Mouse (Mus musculus) ES-CJ7 (cell line): ENCODE results near the gene Kif26b.

Experiments
- DNase-seq: peaks from one replicate; pipeline ENCODE4 v3.0.0; 2011; ENCODE audit warnings: low read depth, low spot score

Kif26b gene

DNA sequence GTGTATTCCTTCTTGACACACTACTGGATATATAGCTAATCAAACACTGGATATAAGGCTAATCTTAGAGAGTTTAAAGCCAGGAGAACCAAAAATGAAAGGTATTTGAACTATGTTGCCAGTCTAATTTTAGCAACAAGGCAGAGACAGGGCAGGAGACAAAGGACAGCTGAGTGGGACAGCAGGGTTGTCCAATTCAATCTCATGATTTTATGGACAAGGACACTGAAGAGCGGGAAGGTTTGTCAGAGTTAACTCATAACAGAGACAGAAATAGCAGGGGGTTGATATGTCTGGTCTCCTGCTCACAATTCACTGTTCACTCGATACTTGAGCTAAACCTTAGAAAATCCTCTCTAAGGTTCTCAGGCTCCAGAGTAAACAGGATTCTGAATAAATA, 187.5 kb downstream of the Kif26b start:
- DNase-seq = no peak

DNA sequence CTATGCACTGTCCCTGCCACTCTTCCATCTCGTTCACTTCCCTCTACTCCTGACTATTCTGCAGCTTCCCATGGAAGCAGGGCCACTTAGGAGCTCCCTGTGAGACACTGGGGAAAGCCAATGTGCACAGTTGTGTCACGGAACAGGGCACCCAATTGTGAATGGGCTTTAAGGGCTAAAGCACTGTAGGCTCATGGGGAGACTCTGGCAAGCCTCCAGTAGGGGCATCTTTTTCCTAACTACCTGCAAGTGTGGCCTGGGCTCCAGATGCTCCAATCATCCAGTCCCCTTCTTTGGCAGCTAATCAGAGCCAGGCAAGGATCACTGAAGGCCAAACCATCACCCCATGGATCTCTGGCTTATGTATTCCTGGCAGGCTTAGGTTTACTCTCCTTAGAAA, 191.9 kb downstream of the Kif26b start:
- DNase-seq = no peak

DNA sequence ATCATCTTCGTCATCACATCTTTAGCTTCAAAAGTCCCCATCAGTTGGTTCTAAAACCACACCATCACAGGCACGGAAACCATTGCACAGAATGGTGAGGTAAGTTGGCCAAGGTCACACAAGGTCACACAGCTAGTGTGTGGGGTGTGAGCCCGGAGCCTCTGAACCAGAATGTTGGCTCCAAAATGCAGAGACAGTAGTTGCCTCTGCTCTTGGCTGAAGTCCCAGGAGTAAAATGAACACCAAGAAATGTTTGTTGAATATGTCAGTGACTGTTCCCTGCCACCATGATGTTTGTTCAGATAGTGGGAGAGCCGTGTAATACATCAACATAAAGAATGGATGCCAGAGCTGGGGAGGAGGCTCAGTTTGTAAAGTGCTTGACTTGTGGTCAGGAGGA, 193.9 kb downstream of the Kif26b start:
- no peak for DNase-seq

DNA sequence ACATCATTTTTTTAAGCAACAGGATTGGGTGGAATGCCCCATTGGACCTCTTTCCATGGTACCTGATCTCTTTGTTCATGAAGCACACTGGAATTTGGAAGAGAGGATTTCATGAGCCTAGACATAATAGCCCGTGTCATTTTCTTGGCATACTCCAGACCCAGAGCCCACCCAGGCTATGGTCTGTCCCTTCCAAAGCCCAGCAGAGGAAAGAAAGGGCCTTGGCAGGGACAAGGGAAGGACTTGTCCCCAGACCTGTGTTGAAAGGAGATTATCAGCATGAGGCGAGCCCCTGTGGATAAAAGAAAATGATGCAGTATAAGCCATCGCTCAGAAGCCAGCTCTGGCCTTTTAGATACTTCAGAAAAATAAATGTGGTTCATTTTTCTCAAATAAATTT, 196.6 kb downstream of the Kif26b start:
- no peak for DNase-seq

DNA sequence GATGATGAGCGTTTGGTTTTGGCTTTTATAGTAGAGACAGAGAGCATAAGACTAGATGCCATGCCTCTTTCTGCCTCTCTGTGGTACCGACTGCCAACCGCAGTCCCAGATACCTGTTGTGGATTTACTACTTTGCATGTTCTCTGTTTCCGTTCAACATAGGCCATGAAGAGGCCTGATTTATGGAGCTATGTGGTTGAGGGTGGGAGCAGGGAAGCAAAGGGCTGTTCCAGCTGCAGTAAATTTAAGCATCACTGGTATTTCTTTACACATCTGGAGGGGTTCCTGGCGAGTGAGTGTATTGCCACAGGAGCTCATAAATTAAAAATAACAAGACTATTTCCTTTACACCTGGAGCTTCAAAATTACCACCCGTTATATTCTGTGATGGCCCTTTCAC, 199.3 kb downstream of the Kif26b start:
- no peak for DNase-seq

DNA sequence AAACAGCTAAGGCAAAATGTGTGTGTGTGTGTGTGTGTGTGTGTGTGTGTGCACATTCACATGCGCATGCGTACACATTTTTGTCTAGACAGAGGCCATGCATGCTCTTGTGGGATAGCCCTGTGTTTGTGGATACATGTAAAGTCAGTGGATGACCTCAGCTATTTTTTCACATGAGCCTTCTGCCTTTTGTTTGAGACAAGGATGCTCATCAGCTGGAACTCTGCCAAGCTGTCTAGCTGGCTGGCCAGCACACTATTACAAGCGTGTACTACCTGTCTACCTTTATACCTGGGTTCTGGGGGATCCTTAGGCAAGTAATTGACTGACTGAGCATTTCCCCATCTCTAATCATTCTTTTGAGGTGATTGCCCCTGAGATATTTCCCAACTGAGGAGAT, 201.3 kb downstream of the Kif26b start:
- no peak for DNase-seq

DNA sequence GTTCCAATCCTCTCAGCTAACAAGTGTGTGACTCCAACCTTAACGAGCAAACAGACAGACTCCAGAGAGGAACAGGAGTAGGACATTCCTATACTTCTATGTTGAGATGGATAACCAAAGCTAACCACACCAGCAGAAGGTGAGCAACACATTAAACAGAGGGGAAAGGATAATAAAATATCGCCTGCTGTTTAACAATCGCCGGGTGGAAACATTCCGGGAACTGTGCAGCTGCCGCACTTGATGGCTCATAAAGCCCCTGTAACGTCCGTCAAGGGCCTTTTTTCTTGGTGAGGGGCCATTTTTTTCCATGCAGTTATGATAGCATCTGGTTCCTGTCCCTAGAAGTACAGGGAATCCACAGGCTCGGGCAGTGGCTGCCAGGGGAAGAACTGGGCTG, 204.1 kb downstream of the Kif26b start:
- DNase-seq = no peak

DNA sequence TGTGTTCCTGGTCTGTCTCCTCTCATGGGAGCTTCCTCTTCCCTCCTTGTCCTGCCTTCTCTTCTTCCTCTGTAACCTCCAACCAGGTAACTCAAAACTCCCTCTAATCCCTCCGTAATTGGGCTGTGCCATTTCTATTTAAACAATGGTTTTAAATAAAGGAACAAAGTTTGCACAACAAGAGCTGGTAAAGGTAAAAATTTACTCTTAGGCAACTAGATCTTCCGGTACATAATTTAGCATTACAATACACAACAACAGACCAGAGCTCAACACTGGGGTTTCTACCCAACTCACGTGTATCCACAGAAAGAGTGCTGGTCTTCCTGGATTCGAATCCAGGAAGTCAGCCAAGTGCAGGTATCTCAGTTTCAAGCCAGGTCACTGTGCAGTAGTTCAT, 205.7 kb downstream of the Kif26b start:
- DNase-seq = peak; percentile 77

DNA sequence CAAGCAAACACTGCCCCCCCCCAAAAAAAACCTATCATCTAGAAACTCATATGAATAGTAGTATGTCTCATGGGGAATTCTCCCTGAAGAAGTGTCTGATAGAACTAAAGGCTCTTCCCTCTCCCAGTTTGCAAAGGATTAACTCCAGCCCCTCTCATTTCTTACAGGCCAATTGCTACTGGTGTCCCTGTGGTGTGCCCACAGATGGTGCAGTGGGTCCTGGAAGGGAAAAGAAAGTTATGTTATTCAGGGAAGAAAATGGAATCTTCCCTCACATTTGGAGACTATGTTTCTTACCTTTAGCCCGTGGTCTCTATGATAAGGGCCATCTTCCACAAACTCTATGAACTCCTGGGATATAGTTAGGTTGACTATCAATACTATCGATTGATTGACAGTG, 208.0 kb downstream of the Kif26b start:
- DNase-seq = no peak

DNA sequence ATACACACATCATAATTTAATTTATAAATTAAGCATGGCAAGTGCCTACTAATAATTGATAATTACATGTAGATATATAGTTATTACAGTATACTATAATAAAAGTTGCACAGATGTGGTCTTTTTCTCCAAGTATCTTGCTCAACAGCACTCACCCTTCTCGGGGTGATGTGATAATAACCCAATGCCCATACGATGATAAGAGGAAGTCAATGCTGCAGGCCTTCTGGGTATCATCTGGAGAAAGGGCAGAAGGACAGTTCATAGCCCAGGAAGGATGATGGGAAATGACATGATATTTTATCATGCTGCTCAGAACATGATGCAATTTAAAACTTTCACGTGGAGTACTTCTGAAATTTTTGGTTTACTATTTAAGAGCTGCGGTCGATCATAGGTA, 214.9 kb downstream of the Kif26b start:
- DNase-seq = no peak

DNA sequence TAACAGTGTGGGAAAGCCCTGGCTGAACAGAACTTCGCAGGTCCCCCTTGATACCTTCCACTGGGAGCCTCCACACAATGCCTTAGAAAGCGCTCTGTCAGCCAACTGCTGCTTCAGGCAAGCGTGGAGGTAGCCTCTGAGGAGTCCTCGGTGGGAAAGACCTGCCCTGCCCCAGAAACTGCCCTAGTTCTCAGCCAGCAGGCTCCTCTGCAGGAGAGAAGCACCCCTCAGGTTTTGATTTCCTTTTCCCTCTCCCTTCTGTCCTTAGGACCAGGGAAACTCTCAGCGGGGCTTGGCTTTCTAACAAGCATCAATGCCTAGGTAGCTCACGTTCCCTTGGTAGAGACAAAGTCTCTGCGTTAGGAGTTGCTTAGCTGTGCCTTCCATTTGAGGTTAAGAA, 215.6 kb downstream of the Kif26b start:
- DNase-seq = no peak

DNA sequence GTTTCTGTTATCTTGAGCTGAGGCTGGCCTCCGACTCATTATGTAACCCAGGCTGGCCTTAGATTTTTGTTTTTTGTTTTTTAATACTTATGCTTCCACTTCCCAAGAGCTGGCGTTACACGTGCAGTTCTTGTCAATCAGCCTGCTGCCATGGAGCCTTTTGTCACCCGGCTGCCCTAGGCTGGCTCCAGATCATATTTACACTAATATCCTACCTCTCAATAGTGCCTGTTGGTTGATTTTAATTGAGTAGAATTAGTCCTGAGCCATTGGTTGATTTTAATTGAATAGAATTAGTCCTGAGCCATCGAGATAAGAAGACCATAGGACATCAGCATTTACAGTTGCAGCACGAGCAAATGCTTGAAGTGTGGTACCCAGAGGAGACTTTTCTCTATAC, 216.0 kb downstream of the Kif26b start:
- DNase-seq = no peak

DNA sequence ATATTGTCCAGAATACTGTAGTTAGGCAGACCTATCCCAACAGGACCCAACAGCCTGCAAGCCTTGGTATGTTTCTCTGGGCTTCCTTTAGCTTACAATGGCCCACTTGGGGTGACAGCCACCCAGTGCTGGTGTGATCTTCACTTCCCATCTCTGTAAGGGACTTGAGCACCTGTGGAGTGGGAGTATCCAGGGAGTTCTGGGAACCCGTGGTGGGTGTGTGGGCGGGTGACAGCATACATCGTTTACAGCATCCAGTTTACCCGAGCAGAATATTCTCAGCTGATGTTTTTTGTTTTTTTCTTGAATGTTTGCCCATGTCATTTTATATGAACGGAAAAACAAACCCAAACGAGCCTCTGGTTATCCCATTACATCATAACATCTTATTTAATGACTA, 216.5 kb downstream of the Kif26b start:
- DNase-seq = no peak

DNA sequence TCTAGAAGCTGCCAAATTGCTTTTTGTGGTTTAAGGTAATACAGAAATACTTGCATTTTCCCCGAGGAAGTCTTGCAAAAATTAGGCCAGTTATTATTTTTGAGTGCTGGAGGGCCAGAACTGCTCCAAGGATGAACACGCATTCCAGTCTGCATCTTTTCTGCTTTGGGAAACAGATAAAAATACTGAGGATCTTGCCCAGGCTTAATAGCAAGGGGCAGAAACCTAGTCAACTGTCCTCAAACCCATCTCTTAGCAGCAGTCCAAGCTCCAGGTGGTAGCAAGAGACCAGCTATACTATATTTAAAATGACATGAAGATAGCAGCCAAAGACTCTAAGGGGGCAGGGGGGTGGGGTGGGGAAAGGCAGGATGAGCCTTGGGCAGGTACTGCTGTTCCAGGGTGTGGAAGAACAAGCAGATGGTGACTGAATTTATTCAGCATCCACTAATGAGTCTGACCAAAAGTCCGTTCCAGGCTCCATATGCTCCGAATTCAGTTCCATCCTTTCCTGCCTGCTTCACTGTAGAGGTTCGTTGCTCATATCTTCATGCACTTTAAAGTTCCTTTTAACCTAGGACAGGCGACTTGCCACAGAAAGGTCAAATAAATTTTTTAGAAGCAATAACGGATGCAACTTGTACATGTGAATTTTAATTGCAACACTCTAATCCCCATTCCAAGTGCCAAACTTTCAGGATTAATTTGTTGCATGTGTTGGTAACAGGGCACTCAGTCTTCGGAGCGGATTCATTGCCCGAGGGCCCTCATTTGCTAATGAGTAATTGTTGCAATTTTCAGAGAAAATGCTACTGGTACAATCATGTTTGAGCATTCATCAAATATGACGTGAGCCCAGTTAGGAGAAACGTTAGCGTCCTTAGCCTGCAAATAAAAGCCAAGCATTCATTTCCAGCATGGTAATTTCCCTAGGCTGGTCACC, 218.6 kb downstream of the Kif26b start:
- no peak for DNase-seq

DNA sequence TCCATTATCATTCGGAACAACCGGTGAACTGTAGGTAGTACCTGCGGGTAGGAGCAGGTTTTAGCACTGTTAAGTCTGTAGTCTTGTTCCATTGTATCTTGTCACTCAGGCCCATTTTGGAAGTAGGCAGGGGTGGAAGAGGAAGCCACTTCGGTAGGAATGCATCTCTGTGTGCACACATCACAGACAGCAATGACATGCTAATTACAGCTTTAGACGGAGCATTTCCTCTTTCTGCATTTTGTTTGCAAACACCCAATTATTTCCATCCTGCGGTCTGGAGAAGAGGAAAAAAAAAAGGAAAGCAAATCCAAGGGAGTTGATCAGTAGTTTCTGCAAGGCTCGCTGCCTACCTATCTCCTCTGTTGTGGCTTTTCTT, 219.3 kb downstream of the Kif26b start:
- DNase-seq = peak; percentile 44

DNA sequence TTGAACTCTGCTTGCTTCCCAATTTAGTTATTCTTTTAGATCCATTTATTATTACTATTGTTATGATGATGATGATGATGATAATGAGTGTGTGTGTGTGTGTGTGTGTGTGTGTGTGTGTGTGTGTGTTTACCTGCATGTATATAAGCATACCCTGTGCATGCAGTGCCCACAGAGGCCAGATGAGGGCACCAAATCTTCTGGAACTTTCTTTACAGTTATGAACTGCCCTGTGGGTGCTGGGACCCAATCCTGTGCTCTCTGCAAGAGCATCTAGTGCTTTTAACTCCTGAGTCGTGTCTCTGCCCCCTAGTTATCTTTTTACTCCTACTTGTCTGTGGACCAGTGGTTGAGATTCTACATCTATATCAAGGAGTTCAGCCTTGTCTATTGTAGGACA, 219.7 kb downstream of the Kif26b start:
- peak; percentile 52 for DNase-seq

DNA sequence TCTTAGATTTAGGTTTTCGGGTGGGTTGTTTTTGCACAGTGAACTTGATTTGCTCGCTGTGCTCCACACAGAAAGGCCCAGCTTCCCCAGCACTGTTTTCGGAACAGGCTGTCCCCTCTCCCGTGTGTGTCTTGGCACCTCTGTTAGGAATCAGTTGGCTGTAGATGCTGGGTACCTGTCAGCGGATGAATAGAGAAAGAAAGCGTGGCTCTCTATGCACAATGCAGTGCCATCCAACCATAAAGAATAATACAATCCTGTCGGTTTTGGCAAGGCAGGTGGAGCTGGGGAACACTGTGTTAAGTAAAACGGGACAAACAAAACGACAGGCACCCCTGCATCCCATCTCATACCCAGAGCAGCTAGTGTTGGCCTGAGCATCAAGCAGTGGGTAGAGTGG, 220.9 kb downstream of the Kif26b start:
- no peak for DNase-seq

DNA sequence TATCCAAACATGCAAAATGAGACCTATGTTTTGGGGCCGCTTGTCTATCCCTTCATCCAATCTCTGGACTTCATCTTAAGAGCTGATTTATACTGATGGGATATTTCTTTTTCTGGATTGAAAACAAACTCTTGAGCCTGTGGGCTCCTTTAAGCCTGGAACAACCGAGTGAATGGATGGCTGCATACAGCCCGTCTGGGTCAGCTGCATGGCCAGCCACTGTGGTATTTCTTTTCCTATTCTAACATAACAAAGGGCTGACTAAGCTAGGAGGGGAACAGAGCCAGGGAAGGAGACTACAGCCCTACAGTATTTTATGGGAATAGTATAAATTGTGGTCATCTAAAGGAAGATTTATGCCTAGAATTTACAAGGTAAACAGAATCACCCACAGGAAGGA, 229.5 kb downstream of the Kif26b start:
- DNase-seq = no peak

DNA sequence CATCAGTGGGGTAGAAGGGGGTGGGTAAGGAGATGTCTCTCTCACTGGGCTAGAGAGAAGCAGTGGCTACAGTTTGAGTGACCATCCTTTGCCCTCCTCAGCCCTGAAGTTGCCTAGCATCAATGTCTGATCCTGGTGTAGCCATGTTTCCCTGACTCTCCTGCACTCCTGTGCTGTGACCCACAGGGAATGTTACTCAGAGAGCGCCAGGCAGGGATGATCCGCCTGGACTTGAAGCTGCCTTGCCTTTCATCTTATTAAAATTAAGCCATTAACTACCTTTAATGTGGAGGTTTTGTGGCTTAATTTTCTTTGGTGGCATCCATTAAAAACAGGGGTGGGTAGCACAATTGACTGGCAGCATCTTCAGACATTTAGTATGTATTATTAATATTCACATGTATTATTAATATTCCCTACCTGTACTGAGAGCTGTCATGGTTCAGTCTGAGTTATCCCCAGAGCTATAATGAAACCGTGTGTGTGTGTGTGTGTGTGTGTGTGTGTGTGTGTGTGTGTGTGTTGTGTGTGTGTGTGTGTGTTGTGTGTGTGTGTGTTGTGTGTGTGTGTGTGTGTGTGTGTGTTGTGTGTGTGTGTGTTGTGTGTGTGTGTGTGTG, 233.3 kb downstream of the Kif26b start:
- no peak for DNase-seq

DNA sequence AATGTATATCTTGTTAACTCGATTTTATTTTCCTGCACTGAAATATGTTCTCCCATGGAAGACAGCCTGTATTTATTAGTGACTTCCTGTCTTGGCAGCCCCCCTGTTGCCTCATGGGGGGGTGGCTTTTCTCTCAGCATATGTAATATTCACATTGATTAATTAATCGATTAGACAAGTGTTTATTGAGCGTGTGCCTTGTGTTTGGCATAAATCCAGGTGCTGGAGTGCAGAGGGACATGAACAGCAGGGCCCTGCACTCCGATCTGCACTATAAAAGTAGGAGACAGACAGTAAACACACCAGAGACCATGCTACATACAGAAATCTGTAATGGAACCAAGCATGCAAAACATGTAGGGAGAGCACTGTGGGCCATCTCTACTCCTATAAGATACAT, 236.0 kb downstream of the Kif26b start:
- no peak for DNase-seq

DNA sequence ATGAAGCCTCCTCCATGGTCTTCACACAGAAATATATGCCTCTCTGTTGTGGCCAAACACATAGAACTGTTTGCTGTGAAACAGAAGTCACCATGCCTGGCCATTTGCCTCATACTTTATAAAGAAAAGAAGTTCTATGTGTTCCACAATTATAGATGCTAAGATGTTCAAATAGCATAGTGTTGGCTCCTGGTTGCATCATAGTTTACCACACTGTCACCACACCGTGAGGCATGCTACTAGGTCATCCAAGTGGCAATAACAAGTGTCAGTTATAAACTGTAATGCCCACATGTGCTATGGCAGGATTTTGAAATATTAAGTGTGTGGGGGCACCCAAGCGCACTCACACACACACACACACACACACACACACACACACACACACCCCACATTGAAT, 236.7 kb downstream of the Kif26b start:
- no peak for DNase-seq

DNA sequence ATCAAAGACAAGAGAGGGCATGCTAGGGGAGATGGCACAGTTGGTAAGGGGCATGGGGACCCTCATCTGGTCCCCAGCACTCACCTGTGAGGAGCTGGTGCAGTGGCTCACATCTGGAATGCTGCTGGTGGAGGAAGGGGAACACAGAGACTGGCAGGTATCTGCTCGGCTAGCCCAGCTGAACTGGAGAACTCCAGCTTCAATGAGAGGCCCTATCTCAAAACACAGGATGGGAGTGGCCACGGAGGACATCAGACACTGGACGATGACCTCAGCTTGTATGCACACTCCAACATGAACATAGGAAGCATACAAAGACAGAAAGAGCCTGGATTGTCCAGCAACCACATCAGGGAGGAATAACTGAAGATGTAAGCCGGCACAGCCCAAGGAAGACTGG, 240.1 kb downstream of the Kif26b start:
- no peak for DNase-seq

DNA sequence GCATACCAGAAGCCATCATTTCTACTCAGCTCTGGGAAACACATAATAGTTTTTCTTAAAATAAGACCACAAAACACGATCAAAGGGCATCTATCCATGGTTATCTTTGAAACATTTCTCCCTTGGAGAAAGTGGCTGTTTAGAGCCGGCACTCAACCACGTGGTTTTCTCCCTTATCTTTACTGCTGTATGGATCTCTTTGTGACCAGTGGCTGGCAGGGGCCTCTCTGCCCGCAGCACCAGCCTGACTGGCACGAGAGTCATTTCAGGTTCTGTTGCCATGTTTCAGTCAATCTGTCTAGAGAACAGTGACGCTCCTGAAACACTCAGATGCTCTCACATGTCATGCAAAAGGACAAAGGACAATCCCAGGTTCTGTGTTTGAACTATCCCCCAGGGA, 241.1 kb downstream of the Kif26b start:
- DNase-seq = no peak
